Mouse (Mus musculus) 416B (cell line): ENCODE measurements around the gene Adam19.

Experiments
- DNase-seq: peaks from one replicate; pipeline ENCODE4 v3.0.0; 2011; ENCODE audit warnings: low read depth

The Adam19 gene

DNA sequence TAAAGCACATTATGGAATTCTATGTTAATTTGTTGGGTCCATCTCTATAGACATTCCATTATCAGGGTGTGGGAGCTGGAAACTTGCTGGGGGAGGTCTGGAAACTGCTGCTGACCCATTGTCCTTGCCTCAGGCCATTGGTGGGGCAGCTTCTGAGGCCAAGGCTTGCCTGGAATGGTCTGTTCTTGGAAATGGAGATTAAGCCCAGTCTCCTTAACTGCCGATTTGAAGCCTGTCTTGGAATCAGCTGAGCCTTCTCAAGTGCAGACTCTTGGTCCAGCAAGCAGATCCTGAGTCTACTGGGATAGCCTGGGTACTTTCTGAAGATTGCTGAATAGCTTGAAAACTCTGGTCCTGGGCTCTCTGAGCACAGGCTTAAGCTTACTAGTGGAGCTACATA, 51.3 kb downstream of the Adam19 start:
- DNase-seq: no peak

DNA sequence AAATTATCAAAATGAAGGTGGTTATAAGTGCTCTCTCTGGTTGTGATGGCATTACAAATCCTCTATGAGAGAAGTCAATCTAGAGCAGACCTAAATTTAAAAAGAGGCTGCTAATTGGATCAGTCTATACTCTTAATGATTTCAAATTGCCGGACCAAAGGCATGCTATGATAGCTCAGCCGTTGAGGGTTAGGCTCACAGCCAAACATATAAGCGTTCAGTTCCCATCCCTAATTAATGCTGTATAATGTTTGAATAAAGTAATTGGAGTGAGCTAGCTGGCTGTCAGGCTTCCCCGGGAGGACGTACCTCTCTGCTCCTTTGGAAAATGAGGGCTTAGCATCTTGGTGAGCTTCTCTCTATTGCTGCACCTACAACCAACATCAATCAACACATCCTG, 53.4 kb downstream of the Adam19 start:
- DNase-seq: no peak

DNA sequence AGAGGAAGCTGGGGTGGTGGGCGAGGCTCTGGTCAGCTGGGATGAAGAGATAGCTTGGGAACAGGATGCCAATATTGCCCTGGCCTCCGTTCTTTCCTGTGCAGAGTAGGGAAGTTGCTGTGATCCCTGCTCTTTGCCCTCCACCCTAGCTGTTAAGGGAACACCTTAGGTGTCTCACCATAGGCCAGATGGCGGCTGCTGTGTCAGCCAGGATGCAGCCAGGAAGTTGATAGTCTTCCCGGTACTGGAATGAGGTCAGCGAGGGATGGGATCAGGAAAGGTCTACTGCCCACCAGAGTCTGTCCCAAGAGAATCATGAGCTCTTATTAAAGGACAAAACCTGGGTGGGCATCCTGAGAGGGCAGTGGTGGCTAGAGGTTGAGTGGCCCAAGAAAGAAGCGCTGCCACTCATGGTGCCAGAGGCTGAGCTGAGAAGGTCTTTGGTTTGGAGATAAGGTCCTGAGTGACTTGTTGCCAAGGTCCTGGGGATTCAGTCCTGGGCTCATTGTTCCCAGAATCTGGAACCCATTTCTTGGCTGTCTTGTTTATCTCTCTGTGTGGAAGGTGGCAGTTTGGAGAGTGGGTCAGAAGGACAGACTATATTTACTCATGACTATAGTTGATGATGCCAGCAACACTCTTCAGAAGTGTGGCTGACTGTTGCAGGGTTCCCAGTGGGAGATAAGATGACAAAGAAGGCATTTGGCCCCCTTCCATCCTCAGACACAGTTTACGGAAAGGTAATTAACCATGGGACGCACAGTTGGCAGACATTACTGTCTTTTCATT, 54.6 kb downstream of the Adam19 start:
- DNase-seq: no peak

DNA sequence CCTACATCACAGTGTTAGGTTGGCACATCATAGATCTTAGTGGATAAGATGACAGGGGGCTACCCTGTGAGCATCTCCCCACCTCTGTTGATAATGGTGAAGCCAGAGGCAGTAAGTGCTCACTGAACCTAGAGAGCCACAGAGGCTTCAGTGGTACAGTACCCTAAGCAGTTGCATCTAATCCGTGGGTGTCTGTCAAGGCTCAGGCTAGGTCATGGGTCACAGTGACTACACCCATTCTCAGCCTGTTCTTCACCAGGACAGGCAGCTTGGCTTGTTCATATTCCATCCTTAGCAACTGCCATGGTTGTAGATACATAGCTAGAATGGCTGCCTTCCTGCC, 55.1 kb downstream of the Adam19 start:
- DNase-seq: no peak

DNA sequence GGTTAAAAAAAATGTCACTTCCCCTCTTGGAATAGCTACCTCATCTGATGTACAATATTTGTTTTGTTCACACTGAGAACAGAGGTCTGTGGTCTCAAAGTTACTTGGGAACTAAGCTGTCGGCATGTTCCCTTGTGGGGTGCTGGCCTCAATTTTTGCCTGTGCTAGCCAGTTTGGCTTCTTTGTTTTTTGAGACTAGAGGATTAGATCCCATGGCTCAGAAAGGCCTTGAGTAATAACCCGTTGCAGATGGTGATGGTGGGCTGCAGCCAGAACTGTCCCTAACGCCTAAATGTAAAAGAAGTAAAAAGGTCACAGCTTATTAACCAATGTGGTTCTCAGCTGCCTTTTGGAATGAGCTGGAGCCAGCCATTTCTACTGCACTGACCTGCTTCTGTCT, 57.4 kb downstream of the Adam19 start:
- no peak for DNase-seq

DNA sequence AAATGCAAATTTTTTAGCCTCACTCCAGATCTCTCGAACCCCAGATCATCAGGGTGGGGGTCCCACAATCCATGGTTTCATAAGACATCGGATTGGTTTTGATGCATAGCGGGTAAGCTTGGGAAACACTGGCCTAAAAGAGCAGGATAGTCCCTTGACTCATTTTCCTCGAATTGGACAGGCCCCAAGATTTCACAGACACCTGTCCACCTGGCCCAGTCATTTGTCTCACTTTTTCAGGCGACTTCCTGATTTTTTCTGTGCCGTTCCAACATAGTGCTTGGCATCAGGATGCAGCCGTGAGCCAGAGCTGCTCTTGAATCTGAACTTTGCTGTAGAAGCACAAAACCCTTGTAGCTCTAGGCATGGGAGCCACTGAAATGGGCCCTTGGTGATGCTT, 58.4 kb downstream of the Adam19 start:
- no peak for DNase-seq

DNA sequence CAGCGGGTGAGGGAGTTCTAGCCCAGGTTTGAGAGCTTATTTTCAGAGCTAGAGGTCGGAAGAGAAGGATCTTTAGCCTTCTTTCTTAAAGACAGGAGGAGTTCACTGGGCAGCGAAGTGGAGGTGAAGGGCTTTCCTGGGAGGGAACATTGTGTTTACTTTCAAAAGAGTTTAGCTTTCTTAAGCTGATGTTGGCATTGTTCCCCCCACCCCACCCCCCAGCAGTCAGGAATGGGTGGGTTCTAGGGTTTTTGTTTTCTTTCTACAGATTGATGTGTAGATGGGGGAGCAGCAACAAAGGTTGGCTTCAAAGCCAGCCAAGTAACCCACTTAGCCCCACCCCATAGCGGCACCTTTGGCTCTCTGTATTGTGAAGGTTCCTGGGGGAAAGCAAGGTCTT, 59.2 kb downstream of the Adam19 start:
- no peak for DNase-seq

- DNase-seq: no peak
Observed at GRCm38 (mm10) chr11:46115411-46116173, 59.8 kb downstream of the Adam19 start.

DNA sequence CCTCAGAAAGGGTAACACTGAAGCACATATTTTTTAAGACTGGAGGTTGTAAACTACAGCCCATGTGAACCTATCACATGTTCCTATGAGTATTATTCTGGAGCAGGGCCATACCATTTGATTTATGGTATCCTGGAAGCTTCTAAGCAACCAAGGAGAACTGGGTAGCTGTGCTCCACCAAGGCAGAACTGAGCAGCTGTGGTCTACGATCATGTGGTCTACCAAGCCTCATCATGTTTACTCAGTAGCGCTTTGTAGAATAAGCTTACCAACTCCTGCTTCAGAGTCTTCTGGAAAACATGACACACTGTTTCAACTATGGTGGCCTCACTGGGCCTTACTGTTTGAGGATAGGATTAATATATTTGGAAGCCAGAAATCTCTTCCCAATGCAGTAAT, 60.7 kb downstream of the Adam19 start:
- DNase-seq: no peak

DNA sequence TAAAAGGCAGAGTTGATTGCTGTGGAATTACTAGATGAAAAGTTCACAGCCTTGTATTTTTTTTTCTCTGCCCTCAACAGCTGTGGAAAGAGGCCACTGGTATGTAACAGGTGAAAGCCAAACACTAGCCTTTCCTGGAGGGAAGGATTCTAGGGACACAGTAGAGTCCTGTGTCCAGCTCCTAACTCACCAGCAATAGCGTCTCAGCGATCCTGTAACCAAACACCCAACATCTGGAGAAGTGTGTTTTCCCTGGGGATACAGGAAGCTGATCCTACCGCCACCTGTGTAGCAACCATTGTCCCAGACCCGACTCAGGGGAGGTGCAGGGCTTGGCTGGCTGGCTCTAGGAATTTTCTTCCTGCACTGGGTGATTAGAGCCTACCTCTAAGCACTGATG, 63.8 kb downstream of the Adam19 start:
- DNase-seq: no peak

DNA sequence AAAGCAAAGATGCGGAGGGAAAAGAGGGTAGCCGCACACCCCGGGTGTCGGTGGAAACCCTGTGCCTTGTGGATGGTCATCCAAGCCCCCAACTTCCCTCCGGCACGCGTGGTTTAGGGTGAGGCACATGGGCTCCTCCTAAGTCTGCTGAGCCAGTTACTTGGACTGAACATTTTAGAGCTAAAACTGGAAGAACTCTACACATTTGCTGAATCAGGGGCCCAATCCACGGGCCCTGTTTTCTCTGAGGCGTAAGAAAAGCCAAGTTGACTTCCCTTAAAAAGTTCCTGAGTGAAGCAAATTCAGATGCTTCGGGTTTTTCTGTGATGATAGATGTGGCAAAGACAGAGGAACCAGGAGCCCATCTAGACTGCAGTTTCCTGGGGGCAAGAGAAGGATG, 64.3 kb downstream of the Adam19 start:
- DNase-seq: no peak

DNA sequence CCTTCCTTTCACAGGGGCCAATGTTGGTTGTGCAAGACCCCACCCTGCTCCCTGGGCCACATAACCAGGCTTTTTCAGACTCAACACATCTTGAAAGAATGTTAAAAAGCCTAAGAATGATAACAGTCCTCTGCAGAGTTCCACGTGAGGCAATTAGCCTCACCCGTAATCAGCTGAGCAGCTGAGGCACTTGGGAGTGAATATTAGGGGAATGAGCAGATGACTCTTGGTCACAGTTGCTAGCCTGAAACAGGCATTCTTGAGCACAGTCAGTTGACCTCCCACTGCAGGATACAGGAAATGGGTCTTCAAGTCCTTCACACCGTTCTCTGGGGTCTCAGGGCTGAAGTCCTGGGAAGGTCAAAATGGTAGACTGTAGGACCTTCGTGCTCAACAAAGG, 65.9 kb downstream of the Adam19 start:
- DNase-seq: no peak

DNA sequence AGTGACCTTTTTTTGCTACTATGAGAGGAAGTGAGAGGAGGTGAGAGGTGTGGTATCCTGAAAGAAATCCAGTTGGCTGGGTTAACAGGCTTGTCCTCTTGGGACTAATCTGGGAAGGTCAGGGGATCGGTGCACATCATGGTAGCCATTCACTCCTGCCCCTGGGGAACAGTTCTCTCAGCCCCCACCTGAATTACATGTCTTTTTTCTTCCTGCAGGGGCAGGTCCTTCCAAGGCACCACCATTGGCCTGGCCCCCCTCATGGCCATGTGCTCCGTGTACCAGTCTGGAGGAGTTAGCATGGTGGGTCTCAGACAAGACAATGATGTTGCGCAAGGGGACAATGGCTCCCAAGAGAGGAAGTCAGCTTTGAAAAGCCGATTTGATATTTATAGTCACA, 67.1 kb downstream of the Adam19 start:
- no peak for DNase-seq

- peak; percentile 28 for DNase-seq
Observed at GRCm38 (mm10) chr11:46123328-46123866, 67.6 kb downstream of the Adam19 start.

GRCm38 (mm10) chr11:46125093-46125834, 69.5 kb downstream of the Adam19 start:
- DNase-seq: no peak

DNA sequence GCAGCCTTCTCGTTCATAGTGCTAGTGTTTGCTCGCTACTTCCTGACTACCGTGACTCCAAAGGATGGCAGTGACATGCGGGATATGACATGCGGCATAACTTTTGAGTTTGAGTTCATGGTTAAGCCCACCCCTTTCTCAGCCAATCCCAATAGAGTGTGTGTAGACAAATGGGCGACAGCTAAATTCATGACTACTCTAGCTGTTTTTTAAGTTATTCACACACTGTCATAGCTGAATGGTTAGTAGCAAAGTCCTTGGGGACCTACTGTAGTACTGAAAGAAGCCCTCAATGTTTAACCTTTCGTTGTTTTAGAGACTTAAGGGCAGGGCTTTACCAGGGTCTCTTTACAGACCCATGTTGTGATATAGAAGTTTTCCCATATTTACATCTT, 70.0 kb downstream of the Adam19 start:
- DNase-seq: no peak

DNA sequence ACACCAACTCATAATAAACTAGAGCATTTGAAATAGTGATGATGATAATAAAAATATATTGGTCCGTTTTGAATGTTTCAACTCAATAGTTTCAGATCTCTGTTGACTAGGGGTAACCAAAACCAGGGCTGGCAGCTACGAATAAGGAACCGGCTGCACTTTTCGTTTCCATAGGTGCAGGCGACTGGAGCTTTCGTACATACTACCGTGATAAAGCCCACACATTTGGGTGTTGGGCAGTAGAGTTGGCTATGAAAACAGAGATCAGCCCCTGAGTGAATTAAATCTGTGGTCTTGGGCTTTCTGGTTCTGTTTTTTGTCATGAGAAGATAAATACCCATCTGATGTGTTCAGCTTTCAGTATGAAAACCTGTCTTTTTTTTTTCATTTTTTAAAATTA, 70.5 kb downstream of the Adam19 start:
- DNase-seq: no peak

GRCm38 (mm10) chr11:46126827-46127410, 71.1 kb downstream of the Adam19 start:
- no peak for DNase-seq

DNA sequence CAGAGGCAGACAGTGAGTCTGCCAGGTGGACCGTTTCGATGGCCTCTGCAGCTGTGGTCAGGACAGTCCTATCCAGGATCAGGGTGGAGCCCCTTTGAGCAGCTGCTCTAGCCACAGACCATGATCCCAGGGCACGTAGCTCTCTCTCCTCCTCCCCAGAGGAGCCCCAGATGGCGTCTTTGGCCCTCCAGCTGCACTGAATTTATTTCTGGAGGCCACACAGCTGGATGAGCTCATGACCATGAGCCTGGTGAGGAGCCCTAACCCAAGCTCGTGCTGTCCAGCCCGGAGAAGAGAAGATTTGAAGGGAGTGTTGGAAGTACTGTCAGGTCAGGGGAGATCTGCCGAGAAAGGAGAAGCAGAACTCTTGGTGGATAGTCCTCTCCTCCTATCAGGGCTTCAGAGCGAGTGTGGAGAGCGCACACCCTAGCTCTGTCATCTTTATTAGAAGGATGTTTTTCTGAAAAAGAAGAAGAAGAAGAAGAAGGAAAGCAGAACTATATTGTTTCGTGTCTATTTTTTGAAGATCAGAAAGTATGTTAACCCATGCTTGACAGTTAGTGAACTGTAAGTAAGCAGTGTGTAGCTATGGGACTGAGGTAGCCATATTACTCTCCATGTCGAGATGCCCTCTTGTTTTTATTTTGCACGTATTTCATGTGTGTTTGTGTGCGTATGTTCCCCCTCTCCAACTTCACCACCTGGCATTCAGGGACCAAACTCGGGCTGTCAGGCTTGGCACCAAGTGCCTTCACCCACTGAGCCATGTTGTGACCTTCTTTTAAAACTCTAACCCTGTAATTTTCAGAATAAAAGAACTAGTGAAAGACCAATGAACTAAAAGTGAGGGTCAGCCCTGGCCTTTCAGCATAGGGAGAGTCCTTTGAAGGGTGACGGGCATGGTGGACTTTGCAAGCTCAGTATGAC, 72.1 kb downstream of the Adam19 start:
- no peak for DNase-seq

DNA sequence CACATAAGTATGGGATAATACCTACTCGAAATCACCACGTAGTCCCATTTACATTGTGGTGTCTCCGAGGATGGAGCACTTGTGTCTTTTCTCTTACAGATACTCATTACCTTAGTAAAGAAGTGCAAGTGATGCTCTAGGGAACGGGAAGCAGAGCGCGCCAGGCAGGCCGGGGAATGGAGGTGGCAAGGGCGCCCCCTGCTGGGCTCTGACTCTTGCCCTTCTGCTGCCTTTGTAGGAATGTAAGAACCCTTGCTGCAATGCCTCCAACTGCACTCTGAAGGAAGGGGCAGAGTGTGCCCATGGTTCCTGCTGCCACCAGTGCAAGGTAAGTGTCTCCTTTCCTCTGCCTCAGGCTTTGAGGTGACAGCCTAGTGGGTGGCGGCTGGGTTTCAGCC, 72.8 kb downstream of the Adam19 start:
- peak; percentile 53 for DNase-seq
